Mouse (Mus musculus) hindbrain, embryonic 14.5 days (tissue): ENCODE measurements around the gene Unk. TPM values are rescaled to one million over a fixed set of nuclear protein-coding genes. Genes with fewer than 3 reads are reported as not detected.
"Not testable (repeated sequence)": the region's sequence is repeated elsewhere in the genome, so short reads cannot be mapped to it uniquely, and the experiment has no call there.

Experiments
- ATAC-seq: fragments of 200-750 bp; cut with Nextera tagmentation; 2 replicates; pipeline ENCODE4 v1.8.0; 2017; ENCODE audit warnings: moderate number of reproducible peaks, mild to moderate bottlenecking, moderate TSS enrichment, moderate library complexity; ENCODE audit not compliant: low FRiP score
- DNase-seq: peaks from one replicate; pipeline ENCODE4 v3.0.0-alpha.2; 2015; ENCODE audit warnings: low spot score
- H3K27ac ChIP-seq: fragments of 300-500 bp; sonication (generic); 2 replicates; pipeline ENCODE4 v1.5.1; 2014; ENCODE audit warnings: mild to moderate bottlenecking, moderate library complexity
- H3K27me3 ChIP-seq: fragments of 300-500 bp; sonication (generic); 2 replicates; pipeline ENCODE4 v1.6.1; 2014; ENCODE audit warnings: mild to moderate bottlenecking, low read length, mixed read lengths; ENCODE audit not compliant: control insufficient read depth, insufficient read depth
- H3K36me3 ChIP-seq: fragments of 300-500 bp; sonication (generic); replicated peaks from 2 replicates; pipeline ENCODE4 v1.6.1; 2014; ENCODE audit not compliant: control insufficient read depth, insufficient read depth
- H3K4me1 ChIP-seq: fragments of 300-500 bp; sonication (generic); replicated peaks from 2 replicates; pipeline ENCODE4 v1.6.1; 2014; ENCODE audit warnings: antibody characterized with exemption, low read length, mixed read lengths; ENCODE audit not compliant: control insufficient read depth, insufficient read depth
- H3K4me2 ChIP-seq: fragments of 300-500 bp; sonication (generic); replicated peaks from 2 replicates; pipeline ENCODE4 v1.6.1; 2014; ENCODE audit warnings: mild to moderate bottlenecking, moderate library complexity
- H3K4me3 ChIP-seq: fragments of 300-500 bp; sonication (generic); replicated peaks from 2 replicates; pipeline ENCODE4 v1.5.1; 2014; ENCODE audit warnings: mild to moderate bottlenecking, low read length
- H3K9ac ChIP-seq: fragments of 300-500 bp; sonication (generic); 2 replicates; pipeline ENCODE4 v1.6.1; 2014
- H3K9me3 ChIP-seq: fragments of 300-500 bp; sonication (generic); 2 replicates; pipeline ENCODE4 v1.6.1; 2016; ENCODE audit warnings: low read length; ENCODE audit not compliant: control insufficient read depth
- WGBS: fragments of 180-500 bp; shearing (Covaris S2); extraction: QIAGEN DNeasy Blood & Tissue Kit; methylation state at CpG from one replicate; pipeline ENCODE4 v1.1.7; 2014; 5-methylcytosine and 5-hydroxymethylcytosine counted together
- polyA plus RNA-seq: library from polyadenylated mRNA; unstranded; fragments of >200 nt; fragmentation: Nextera tagmentation; extraction: Ambion mirVana; gene quantifications from 2 replicates; pipeline ENCODE4 v1.2.1, GENCODE M21; 2014

Gene Unk
- polyA plus RNA-seq, 1 experiment from 2014 or later: 29.3 TPM

- not testable (repeated sequence) for DNase-seq, H3K27me3 ChIP-seq, H3K27ac ChIP-seq, H3K9ac ChIP-seq, H3K9me3 ChIP-seq, ATAC-seq, H3K4me3 ChIP-seq, H3K4me2 ChIP-seq
- Histone ChIP-seq H3K36me3 (peaks cover 33% of the 10 kb centered on the region), H3K4me1 (peaks cover 16% of the 10 kb centered on the region)
- WGBS: 98% methylated on average over 4 of the region's 4 CpGs
These were observed 11.3 kb upstream of the Unk start for GRCm38 (mm10) chr11:116018867-116019266.

GRCm38 (mm10) chr11:116019360-116019791 is 10.7 kb upstream of the Unk start:
- no peak overlapping the region for H3K9ac ChIP-seq
- no peak overlapping the region for H3K27ac ChIP-seq
- DNase-seq (no peak), ATAC-seq (no peak)
- no peak overlapping the region for H3K4me2 ChIP-seq
- H3K4me1 ChIP-seq: peaks cover 16% of the 10 kb centered on the region
- no peaks in the 10 kb centered on the region for H3K9me3 ChIP-seq
- 41% methylated on average over 1 of the region's 1 CpGs for WGBS
- H3K27me3 ChIP-seq: no peaks in the 10 kb centered on the region
- peaks cover 33% of the 10 kb centered on the region for H3K36me3 ChIP-seq
- H3K4me3 ChIP-seq: no peak overlapping the region

DNA sequence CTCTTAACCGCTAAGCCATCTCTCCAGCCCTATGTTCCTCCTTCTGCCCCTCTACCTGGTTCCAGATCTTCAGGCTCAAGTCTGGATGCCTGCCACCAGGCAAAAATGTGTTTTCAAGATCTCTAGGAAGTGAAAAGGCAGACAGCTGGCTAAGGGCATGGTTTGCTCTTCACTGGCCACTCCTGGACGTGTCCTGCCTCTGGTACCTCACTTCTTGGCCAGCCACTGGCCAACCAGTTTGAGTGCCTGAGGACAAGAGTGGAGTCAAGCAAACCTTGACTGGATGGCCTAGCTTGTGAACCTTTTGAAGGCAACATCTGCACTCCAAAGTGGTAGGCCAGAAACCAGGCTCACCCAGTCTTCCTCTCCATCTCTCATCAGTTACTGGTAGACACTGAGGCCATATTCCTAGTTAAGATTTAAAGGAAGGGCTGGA is 10.1 kb upstream of the Unk start:
- Histone ChIP-seq H3K9me3 (no peaks in the 10 kb centered on the region), H3K4me2 (no peak overlapping the region), H3K36me3 (peaks cover 33% of the 10 kb centered on the region), H3K9ac (no peak overlapping the region), H3K4me3 (no peak overlapping the region), H3K4me1 (peaks cover 16% of the 10 kb centered on the region), H3K27ac (0 out of 2 replicates have a peak overlapping the region, but pooled peaks have one; percentile 7), H3K27me3 (no peaks in the 10 kb centered on the region)
- WGBS: 88% methylated on average over 2 of the region's 2 CpGs
- ATAC-seq (no peak), DNase-seq (no peak)

GRCm38 (mm10) chr11:116020519-116020922 is 9.6 kb upstream of the Unk start:
- Histone ChIP-seq H3K36me3 (peaks cover 33% of the 10 kb centered on the region), H3K27me3 (no peaks in the 10 kb centered on the region), H3K4me2 (no peak overlapping the region), H3K4me1 (peaks cover 16% of the 10 kb centered on the region), H3K9ac (no peak overlapping the region), H3K9me3 (no peaks in the 10 kb centered on the region), H3K4me3 (no peak overlapping the region), H3K27ac (0 out of 2 replicates have a peak overlapping the region, but pooled peaks have one; percentile 7)
- WGBS: 40% methylated on average over 1 of the region's 1 CpGs
- ATAC-seq (no peak), DNase-seq (no peak)

- Histone ChIP-seq H3K27me3 (no peaks in the 10 kb centered on the region), H3K9ac (peak overlapping the region; percentile 35; the same call in 1 of the 2 replicates), H3K4me2 (peak overlapping the region; percentile 90), H3K9me3 (no peaks in the 10 kb centered on the region), H3K27ac (no peak overlapping the region), H3K4me1 (peaks cover 16% of the 10 kb centered on the region), H3K36me3 (peaks cover 33% of the 10 kb centered on the region), H3K4me3 (peak overlapping the region; percentile 92)
- WGBS: 84% methylated on average over 6 of the region's 6 CpGs
- no peak for DNase-seq
- ATAC-seq: no peak
These were observed 8.5 kb upstream of the Unk start for GRCm38 (mm10) chr11:116021328-116022220.

GRCm38 (mm10) chr11:116022256-116022780 is 7.8 kb upstream of the Unk start:
- Histone ChIP-seq H3K9me3 (no peaks in the 10 kb centered on the region), H3K9ac (peak overlapping the region; percentile 30), H3K27ac (no peak overlapping the region), H3K4me1 (peaks cover 16% of the 10 kb centered on the region), H3K36me3 (peaks cover 33% of the 10 kb centered on the region), H3K27me3 (no peaks in the 10 kb centered on the region), H3K4me3 (peak overlapping the region; percentile 92), H3K4me2 (peak overlapping the region; percentile 90)
- ATAC-seq (no peak), DNase-seq (no peak)
- WGBS: 64% methylated on average over 4 of the region's 4 CpGs

- Histone ChIP-seq H3K27ac (peak overlapping the region; percentile 100), H3K4me1 (peaks cover 16% of the 10 kb centered on the region), H3K9ac (peak overlapping the region; percentile 99), H3K4me2 (peak overlapping the region; percentile 90), H3K4me3 (peak overlapping the region; percentile 92), H3K36me3 (peaks cover 33% of the 10 kb centered on the region)
- H3K27me3 ChIP-seq, DNase-seq, ATAC-seq, H3K9me3 ChIP-seq: not testable (repeated sequence)
- 7% methylated on average over 18 of the region's 18 CpGs for WGBS
These were observed 6.9 kb upstream of the Unk start for GRCm38 (mm10) chr11:116023074-116023770.

DNA sequence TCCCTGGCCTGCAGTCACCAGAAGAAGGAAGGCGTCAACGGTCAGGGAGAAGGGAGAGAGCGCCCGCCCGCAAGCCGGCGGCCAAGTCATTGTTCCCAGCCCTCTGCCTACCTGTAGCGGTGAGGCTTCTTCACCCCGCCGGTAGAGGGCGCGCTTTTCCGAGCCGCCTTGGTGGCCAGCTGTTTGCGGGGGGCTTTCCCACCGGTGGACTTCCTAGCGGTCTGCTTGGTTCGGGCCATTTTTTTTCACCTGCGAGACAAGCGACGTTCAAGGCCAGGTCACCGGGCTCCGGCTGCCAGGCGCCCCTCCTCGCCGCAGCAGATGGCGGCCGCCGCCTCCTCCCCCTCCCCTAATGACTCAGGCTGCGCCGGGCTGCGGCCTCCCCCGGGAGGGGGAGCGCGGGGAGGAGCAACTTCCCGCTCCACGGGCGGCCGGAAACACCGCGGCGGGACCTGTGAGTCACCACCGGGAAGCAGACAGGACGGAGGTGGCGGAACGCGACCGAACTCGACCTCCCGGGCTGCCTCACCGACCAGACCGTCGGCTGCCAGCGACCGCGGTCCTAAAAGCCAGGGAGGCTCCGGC is 6.3 kb upstream of the Unk start:
- Histone ChIP-seq H3K4me1 (peaks cover 16% of the 10 kb centered on the region), H3K4me2 (peak overlapping the region; percentile 90), H3K9me3 (no peaks in the 10 kb centered on the region), H3K27ac (peak overlapping the region; percentile 100), H3K36me3 (peaks cover 33% of the 10 kb centered on the region), H3K9ac (peak overlapping the region; percentile 99), H3K27me3 (no peaks in the 10 kb centered on the region), H3K4me3 (peak overlapping the region; percentile 92)
- ATAC-seq: peak; percentile 63
- peak; percentile 76 for DNase-seq
- under 1% methylated on average over 55 of the region's 57 CpGs for WGBS
